Mouse (Mus musculus) forebrain, embryonic 10.5 days (tissue): Measurements from ENCODE around the gene Skor1. TPM values are rescaled to one million over a fixed set of nuclear protein-coding genes. Genes with fewer than 3 reads are reported as not detected.
A peak's percentile ranks its signal among the peaks of the same experiment; 100 is the strongest.

Experiments used
- DNase-seq: peaks from one replicate; pipeline ENCODE4 v3.0.0-alpha.2; 2017; ENCODE audit warnings: low spot score; ENCODE audit errors: extremely low spot score
- H3K27ac ChIP-seq: fragments of 300-500 bp; sonication (generic); 2 replicates; pipeline ENCODE4 v1.5.1; 2016; ENCODE audit warnings: mild to moderate bottlenecking
- H3K27me3 ChIP-seq: fragments of 300-500 bp; sonication (generic); 2 replicates; pipeline ENCODE4 v1.6.1; 2016; ENCODE audit warnings: mild to moderate bottlenecking; ENCODE audit not compliant: poor library complexity, severe bottlenecking
- H3K36me3 ChIP-seq: fragments of 300-500 bp; sonication (generic); replicated peaks from 2 replicates; pipeline ENCODE4 v1.6.1; 2016; ENCODE audit warnings: mild to moderate bottlenecking, moderate library complexity
- H3K4me1 ChIP-seq: fragments of 300-500 bp; sonication (generic); 2 replicates; pipeline ENCODE4 v1.6.1; 2016
- H3K4me3 ChIP-seq: fragments of 300-500 bp; sonication (generic); 2 replicates; pipeline ENCODE4 v1.5.1; 2016; ENCODE audit warnings: mild to moderate bottlenecking, moderate library complexity
- H3K9me3 ChIP-seq: fragments of 300-500 bp; sonication (generic); 2 replicates; pipeline ENCODE4 v1.6.1; 2016; ENCODE audit warnings: mild to moderate bottlenecking, moderate library complexity
- WGBS: fragments of 180-500 bp; shearing (Covaris S2); methylation state at CpG from one replicate; pipeline ENCODE4 v1.1.7; 2016; 5-methylcytosine and 5-hydroxymethylcytosine counted together
- polyA plus RNA-seq: library from polyadenylated mRNA; unstranded; fragments of >200 nt; fragmentation: Nextera tagmentation; extraction: Ambion mirVana; gene quantifications from 2 replicates; pipeline ENCODE4 v1.2.1, GENCODE M21; 2016

The Skor1 gene
- polyA plus RNA-seq, 1 experiment from 2014 or later = 0.05 TPM

DNA sequence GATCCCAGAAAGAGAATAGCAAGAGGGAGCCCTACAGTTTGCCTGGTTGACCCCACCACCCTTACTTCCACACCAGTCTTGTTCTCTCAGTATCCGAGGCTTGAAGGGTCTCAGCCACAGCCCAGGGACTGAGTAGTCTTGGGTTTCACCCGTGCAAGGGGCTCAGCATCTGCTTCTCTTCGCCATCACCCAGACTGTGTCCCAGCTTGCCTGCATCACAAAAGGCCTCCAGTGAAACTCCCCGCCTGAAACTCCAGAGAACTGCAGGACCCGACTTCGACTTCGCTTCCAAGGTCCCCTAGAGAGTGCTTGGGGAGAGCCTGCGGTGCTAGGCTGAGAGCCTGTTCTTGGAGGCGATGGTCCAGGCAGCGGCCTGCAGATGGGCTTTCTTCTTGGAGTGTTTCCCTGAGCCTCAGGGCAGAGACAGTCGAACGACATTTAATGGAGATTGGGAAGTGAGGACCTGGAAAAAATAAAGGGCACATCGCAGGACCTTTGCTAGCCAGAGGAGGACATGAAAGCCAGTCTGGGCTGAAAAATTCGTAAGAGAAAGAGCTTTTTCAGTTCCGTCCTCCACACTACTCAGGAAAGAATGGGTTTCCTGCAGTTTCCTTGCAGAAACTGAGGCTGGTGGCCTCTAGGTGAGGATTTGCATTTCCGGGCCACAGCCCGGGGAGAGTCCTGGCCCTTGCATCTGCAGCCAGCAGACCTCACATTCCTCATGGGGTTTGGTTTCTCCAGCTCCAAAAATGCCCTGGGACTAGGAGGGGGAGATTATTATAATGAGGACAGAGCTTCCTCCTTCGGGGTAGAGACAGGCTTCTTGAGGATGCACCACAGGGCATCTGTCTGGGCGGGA lies 11.8 kb downstream of the Skor1 start:
- 1% methylated on average over 19 of the region's 19 CpGs for WGBS
- peaks cover 92% of the 10 kb centered on the region for H3K27me3 ChIP-seq
- H3K4me1 ChIP-seq = peaks cover 71% of the 10 kb centered on the region
- H3K36me3 ChIP-seq = no peaks in the 10 kb centered on the region
- peak overlapping the region; percentile 1; the same call in 1 of the 2 replicates for H3K4me3 ChIP-seq
- H3K9me3 ChIP-seq = no peaks in the 10 kb centered on the region
- DNase-seq = no peak
- H3K27ac ChIP-seq = no peak overlapping the region

DNA sequence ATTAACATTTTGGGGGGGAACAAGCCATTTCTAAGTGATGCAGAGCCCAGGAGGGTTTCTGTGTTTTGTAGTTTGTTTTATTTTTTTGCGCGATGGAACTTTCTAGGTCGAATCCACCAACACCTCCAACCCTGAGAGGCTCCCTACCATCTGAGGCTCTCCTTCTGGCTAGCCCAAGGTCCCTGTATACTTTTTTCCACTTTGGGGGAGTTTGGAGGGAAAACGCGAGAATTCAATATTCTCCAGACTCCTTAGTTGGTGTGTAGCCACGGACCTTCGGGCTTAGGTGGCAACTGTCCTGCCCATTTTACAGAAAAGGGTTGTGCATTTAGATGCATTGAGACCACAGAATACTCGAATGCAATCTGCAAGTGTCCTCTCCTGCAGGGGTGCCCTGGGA lies 12.5 kb downstream of the Skor1 start:
- WGBS = 5% methylated on average over 8 of the region's 8 CpGs
- no peak for DNase-seq
- no peaks in the 10 kb centered on the region for H3K36me3 ChIP-seq
- peaks cover 92% of the 10 kb centered on the region for H3K27me3 ChIP-seq
- no peak overlapping the region for H3K27ac ChIP-seq
- H3K4me3 ChIP-seq = no peak overlapping the region
- peaks cover 74% of the 10 kb centered on the region for H3K4me1 ChIP-seq
- H3K9me3 ChIP-seq = no peaks in the 10 kb centered on the region

DNA sequence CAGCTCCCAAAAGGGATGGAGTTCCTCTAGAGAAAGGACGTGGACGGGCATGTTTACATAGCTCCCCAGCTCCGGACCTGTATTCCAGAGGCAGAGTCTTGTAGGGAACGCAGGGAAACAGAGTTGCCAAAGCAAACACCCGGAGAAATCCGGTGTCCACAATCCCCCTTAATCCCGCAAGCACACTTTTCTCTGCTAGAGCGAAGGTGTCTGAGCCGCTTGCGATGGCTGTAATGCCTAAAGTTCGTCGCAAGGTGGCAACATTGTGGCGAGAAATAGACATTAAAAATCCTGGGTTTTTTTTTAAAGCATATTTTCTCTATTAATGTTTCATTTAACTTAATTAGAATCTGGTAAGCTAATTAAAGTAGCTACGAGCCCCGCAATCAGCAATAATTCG lies 13.0 kb downstream of the Skor1 start:
- Histone ChIP-seq H3K27ac (no peak overlapping the region), H3K27me3 (peaks cover 92% of the 10 kb centered on the region), H3K4me3 (peak overlapping the region; percentile 37), H3K36me3 (no peaks in the 10 kb centered on the region), H3K9me3 (no peaks in the 10 kb centered on the region), H3K4me1 (peaks cover 75% of the 10 kb centered on the region)
- WGBS = under 1% methylated on average over 16 of the region's 16 CpGs
- peak; percentile 63 for DNase-seq

DNA sequence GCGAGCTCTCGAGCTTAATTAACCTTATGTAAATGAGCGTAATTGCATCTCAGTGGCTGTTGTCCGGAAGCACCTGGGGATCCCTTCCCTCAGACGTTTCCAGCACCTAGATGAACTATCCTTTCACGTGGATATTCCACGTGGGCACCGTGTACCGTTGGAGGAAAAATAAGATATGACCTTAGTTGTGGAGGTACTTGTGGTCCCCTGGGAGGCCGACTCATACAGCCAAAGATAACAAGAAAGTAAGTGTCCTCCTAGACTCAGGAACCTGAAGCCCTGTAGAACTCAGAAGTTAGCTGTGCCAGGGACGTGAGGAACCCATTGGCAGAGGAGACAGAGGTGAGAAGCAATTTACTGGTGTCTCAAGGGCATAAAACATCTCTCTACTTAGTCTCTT lies 13.4 kb downstream of the Skor1 start:
- Histone ChIP-seq H3K4me1 (peaks cover 75% of the 10 kb centered on the region), H3K27ac (no peak overlapping the region), H3K4me3 (peak overlapping the region; percentile 37), H3K9me3 (no peaks in the 10 kb centered on the region), H3K36me3 (no peaks in the 10 kb centered on the region), H3K27me3 (peaks cover 92% of the 10 kb centered on the region)
- DNase-seq = no peak
- WGBS = 2% methylated on average over 11 of the region's 11 CpGs

DNA sequence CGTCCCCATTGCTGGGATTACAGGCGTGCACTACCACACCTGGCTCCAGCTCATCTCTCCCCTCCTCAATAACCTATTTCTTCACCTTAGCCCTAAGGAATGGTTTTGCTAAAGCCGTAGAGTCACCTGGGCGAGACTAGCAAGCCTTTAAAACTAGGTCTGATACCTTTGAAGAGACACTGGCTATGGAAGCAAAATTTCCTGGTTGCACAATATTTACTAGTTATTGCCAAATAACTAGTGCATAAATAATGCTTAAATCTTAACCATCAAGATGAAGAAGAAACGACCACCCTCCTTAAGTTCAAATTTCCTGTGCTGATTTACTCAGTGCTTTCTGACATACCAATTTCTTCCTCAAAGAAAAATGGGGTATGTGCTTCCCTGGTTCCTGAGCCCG lies 15.1 kb downstream of the Skor1 start:
- Histone ChIP-seq H3K4me3 (peak overlapping the region; percentile 56), H3K4me1 (peaks cover 60% of the 10 kb centered on the region), H3K9me3 (no peaks in the 10 kb centered on the region), H3K27ac (no peak overlapping the region), H3K27me3 (peaks cover 89% of the 10 kb centered on the region), H3K36me3 (no peaks in the 10 kb centered on the region)
- no peak for DNase-seq
- WGBS = 18% methylated on average over 6 of the region's 6 CpGs

DNA sequence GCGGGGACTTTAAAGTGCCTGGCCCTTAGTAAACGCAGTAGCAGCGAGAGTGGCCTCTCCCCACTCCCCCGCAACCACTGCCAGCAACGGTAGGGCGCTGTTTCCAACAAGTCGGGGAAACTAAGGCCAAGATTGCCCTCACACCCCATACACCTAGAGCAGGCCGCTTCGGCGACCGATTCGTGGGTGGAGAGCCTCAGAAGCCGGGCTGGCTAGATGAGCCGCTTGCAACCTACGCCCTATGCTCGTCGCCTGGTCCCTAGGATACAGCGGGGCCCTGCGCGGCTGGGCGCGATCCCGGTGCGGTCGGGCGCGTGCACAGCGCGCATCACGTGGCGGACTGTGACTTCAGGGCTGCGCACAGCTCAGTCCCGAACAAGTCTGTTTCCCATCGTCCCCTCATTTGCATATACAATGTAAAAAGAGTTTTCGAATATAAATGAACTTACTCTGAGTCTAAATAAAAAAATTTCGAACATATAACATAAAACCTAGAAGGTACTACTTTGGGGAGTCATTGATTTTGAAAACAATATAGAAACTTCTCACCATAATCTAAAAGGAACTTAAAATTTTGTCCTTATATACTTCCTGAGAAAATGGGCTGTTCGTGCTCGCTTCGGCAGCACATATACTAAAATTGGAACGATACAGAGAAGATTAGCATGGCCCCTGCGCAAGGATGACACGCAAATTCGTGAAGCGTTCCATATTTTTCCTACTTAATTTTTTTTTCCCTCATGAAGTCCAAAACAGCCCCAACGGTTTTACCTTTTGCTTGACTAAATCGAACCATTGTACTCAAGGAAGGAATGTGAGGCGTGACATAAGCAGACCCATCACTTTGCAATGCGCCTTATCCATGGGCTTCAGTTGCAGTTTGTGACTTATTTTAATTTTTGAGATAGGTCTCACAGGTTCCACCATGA lies 15.8 kb downstream of the Skor1 start:
- Histone ChIP-seq H3K36me3 (no peaks in the 10 kb centered on the region), H3K4me3 (peak overlapping the region; percentile 56), H3K4me1 (peaks cover 54% of the 10 kb centered on the region), H3K27ac (peak overlapping the region; percentile 76), H3K9me3 (no peaks in the 10 kb centered on the region), H3K27me3 (peaks cover 81% of the 10 kb centered on the region)
- WGBS = under 1% methylated on average over 48 of the region's 48 CpGs
- DNase-seq = peak; percentile 94

DNA sequence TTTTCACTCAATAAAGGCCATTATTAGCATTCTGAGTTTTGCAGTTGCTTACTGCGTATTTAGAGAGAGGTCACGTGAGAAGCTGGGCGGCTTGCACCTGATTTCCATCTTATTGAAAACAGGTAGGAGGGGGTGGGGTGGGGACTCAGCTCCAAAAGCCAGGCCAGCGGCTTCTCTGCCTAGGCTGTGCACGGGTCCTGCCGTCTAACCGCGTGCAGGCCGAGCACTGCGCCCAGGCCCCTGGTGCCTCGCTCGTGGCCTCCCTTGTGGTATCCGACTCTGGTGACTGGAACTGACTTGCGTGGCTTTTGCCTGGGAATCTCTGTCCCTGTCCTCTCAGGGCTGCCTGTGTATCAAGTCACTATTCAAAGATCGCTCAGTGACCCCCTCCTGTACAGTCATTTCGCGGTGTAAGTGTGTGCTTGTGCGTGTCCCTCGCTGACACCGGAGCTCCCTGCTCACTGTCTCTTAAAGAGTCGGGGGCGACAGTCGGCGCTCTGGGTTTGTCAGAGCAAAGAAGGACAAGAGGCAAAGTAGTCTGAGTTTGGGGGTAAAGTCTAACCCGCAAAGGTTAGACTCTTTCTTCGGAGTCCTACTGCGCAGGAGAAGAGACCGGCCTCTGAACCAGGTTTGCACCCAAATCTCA lies 16.7 kb downstream of the Skor1 start:
- peaks cover 73% of the 10 kb centered on the region for H3K27me3 ChIP-seq
- under 1% methylated on average over 28 of the region's 28 CpGs for WGBS
- H3K27ac ChIP-seq = peak overlapping the region; percentile 76
- peak; percentile 66 for DNase-seq
- H3K4me3 ChIP-seq = peak overlapping the region; percentile 56
- peaks cover 45% of the 10 kb centered on the region for H3K4me1 ChIP-seq
- no peaks in the 10 kb centered on the region for H3K9me3 ChIP-seq
- H3K36me3 ChIP-seq = no peaks in the 10 kb centered on the region

DNA sequence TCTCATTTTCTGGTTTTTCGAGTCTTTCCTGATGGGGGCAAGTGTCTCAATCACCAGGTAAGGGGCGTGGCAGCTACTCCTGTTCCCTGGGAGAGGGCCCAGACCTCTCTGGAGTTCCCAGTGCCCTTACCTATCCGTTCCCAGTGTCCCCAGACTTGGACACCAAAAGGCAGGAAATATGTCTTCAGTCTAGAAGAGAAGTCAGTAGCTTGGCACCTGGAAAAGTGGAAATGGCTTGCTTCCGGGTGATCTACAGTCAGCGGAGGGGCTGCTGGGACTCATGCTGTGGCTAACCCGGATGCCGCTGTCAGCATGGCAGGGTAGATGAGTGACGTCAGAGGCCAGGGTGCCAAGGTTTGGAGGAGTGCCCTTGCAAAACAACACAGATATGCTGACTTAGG lies 19.1 kb downstream of the Skor1 start:
- Histone ChIP-seq H3K4me3 (no peak overlapping the region), H3K36me3 (no peaks in the 10 kb centered on the region), H3K27me3 (peaks cover 62% of the 10 kb centered on the region), H3K9me3 (no peaks in the 10 kb centered on the region), H3K27ac (no peak overlapping the region), H3K4me1 (peaks cover 26% of the 10 kb centered on the region)
- WGBS = 85% methylated on average over 8 of the region's 8 CpGs
- no peak for DNase-seq

DNA sequence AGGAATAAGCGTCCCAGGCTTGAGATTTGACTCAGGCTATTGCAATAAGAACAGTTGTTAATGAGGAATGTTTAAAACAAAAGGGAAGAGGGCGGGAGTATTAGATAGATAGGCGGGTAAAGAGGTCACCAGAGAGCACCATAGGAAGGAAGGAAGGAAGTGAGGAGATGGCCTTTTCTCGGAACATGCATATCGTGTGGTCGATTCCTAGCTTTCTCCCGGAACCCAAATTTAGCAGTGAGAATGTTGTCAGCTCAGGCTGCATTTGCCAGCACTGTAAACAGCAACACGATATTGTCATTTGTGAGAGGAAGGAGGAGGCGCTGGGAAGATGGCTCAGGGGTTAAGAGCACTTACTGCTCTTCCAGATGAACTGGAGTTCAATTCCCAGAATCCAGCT lies 24.2 kb downstream of the Skor1 start:
- no peak for DNase-seq
- 53% methylated on average over 9 of the region's 9 CpGs for WGBS
- H3K4me3 ChIP-seq = no peak overlapping the region

DNA sequence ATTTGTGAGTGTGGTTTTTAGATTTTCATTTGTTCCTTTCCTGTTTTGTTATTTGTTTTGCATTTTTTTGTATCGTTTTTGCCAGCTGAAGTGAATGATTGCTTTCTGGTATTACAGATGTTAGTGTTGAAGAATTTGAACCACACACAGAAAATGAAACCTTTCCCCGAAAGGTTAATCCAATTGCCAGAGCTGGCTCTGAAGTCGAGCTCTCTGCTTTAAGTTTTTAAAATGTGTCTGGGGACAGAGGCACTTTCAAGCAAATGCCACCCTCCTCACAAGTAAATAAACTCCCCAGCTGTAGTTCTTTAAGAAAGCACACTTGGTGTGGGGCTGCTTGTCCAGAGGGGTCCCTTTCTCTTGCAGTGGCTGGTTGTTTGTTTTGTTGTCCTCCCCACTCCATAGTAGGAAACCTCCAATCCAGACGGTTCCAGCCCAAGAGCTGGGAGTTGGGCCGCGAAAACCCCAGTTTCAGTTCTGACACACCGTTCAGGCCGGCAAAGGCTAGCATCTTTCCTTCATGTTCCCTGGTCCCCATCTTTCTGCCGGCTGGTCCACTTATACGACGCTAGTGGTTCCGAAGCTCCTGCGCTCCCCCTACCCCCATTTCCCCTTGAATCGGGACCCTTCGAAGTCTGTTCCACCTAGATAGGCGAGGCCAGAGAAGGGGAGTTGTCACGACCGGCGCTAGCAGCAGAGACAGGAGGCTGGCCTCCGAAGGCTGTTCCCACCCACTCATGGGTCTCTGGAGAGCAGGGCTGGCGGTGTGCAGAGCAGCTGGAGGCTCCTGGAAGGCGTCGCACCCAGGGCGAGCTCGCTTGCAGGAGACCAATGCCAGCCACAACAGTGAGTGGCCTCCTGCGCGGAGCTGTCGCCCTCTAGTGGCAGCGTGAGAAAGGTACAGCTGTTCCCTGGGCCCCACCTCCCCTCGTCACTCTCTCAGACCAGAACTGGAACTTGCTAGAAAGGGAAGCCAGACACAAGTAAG lies 25.0 kb downstream of the Skor1 start:
- peaks cover 35% of the 10 kb centered on the region for H3K4me1 ChIP-seq
- peaks cover 22% of the 10 kb centered on the region for H3K27me3 ChIP-seq
- peak; percentile 93 for DNase-seq
- peak overlapping the region; percentile 56 for H3K4me3 ChIP-seq
- no peaks in the 10 kb centered on the region for H3K9me3 ChIP-seq
- WGBS = 7% methylated on average over 30 of the region's 30 CpGs
- peak overlapping the region; percentile 85 for H3K27ac ChIP-seq
- no peaks in the 10 kb centered on the region for H3K36me3 ChIP-seq

More for the DNA sequence above, 24.2 kb downstream of the Skor1 start:
- Histone ChIP-seq H3K9me3 (no peaks in the 10 kb centered on the region), H3K4me1 (peaks cover 35% of the 10 kb centered on the region), H3K27me3 (peaks cover 28% of the 10 kb centered on the region), H3K27ac (no peak overlapping the region), H3K36me3 (no peaks in the 10 kb centered on the region)

DNA sequence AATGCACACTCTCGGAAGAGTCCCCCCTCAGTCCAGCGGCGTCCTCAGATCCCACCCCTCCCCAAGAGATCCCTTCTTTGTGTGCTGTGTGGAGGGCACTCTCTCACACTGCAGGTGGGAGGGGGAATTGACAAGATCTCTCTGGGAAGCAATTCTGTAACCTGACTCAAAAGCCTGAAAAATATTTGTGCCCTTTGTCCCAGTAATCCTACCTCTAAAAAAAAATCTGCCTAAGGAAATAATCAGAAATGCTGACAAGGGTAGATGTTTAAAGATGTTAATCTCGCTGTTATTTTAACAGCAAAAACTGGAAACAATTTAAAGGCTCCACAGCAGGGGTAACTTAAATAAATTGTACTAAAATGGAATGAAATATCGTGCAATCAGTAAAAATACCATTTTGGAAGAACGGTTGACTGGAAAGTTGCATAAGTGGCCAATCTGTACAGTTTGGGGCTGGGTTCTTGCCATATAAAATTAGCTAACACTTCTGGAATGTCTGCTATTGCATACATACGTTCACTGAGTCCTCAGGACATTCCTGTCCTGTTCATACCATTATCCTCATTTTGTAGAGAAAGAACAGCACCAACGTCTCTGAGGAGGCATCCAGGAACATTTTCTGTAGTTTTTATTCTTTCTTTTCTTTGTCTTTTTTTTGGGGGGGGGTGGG lies 26.5 kb downstream of the Skor1 start:
- H3K4me1 ChIP-seq = peaks cover 35% of the 10 kb centered on the region
- 40% methylated on average over 8 of the region's 8 CpGs for WGBS
- no peaks in the 10 kb centered on the region for H3K36me3 ChIP-seq
- H3K9me3 ChIP-seq = no peaks in the 10 kb centered on the region
- no peak overlapping the region for H3K4me3 ChIP-seq
- DNase-seq = no peak
- H3K27ac ChIP-seq = peak overlapping the region; percentile 66; the same call in 1 of the 2 replicates
- peaks cover 24% of the 10 kb centered on the region for H3K27me3 ChIP-seq
